Mouse (Mus musculus) kidney, adult 18-20 months (tissue): ENCODE data around the gene Vstm5.
"Not testable (repeated sequence)": the region's sequence is repeated elsewhere in the genome, so short reads cannot be mapped to it uniquely, and the experiment has no call there.

Source experiments
- DNase-seq: peaks from one replicate; pipeline ENCODE4 v3.0.0; 2021

The Vstm5 gene

DNA sequence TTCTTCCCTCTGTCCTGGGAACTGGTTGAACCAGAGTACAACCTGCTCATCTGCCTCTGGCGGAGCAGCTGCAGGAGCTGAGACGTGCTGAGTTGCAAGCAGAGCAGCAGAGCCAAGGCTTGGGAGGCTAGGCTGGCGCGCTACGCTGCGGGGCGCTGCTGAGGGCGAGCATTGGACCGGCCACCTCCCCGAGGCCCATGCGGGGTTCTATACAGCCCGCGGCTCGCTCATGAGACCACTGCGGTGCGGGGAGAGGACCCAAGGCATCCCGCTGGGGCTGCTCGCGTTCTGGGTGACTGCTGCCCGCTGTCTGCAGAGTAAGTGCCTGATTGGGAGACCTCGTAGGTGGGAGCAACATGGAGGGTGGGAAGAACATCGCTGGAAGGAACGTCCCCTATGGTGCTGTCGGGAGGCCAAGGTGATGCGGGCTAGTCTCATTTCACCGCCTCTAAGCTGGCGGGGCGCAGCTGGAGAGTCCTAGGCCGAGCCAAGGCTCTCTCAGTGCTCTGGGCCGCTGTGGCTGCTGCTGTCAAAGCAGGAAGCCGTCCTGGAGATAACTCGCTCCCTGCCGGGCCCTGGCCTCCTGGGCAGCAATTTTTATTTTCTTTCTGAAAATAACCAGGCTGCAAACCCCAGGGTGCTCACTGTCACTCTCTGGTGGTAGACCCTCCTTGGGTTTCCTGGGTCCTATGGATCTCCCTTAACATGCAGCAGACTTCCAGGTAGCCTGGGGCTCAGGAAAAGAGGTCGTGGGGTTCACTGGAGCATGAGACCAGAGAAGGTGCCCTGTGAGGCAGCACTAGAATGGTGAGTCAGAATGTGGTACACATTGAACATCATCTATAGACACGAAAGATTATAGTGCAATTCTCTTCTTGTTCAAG is at the start of gene Vstm5:
TSS of gene Vstm5 (plus strand) at position 4 of the 884 bp plus-strand sequence.
- DNase-seq, result peak; percentile 58

DNA sequence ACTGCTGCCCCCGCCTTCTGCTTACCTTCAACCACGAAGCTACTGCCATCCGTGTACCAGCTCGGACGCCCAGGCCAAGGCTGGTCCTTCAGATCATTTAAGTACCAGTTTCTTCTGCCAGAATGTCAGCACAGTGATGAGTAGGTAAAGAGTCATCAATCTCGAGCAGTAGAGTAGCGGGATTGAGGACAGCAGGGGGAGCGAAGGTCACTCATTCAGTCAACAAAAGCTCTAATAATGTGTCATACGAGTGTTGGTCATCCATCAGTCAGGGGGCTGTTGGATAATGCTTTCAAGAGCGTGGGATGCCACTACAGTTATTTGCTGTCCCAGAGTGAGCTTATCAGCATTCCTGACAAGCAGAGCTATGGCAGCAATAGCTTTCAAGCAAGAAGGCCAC is 44.0 kb upstream of the Vstm5 start:
- DNase-seq, result not testable (repeated sequence)

DNA sequence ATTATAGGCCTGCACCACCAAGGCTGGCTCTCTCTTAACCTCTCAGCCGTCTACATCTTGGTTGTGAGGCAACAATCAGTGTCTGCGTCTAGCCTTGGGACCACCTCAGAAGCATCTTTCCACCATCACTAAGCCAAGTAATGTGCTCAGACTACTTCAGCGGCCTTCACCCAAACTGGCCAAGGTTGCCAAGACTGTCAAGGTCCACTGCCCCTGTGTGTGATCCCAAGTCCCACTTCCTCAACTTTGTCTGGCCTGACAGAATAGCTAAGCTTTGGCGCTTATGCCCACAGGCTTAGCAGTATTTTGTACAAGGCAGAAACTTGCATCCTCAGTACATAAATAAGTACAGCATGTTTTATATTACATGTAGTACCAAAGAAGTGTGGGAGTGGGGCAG is 32.2 kb upstream of the Vstm5 start:
- DNase-seq, result peak; percentile 15

GRCm38 (mm10) chr9:15209320-15209719 is 29.5 kb upstream of the Vstm5 start:
- no peak for DNase-seq

- DNase-seq, result no peak
These were observed 27.0 kb upstream of the Vstm5 start for GRCm38 (mm10) chr9:15211876-15212275.

GRCm38 (mm10) chr9:15213695-15214094 is 25.1 kb upstream of the Vstm5 start:
- no peak for DNase-seq

DNA sequence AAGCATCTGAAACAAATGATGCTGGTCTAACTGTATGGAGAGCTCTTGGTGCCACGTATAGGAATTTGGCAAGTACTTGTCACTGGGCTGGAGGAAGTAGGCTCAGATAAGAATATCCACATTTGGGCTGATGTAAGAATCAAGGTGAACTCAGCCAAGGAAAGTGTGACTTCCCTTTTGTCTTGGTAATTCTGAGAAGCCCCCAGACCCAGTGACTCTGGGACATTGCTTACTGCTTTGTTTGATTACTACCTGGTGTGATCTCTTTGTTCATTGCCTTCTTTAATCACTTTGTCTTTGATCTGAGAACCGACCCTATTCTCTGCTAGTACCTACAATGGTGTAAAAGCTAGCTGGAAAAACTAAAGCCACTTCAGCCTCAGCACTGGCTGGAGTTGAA is 13.9 kb upstream of the Vstm5 start:
- no peak for DNase-seq

- DNase-seq, result no peak
These were observed 6.4 kb upstream of the Vstm5 start for GRCm38 (mm10) chr9:15232445-15232844.

- DNase-seq, result no peak
These were observed 5.2 kb upstream of the Vstm5 start for GRCm38 (mm10) chr9:15233604-15234003.

GRCm38 (mm10) chr9:15235986-15236385 is 2.9 kb upstream of the Vstm5 start:
- DNase-seq, result no peak

DNA sequence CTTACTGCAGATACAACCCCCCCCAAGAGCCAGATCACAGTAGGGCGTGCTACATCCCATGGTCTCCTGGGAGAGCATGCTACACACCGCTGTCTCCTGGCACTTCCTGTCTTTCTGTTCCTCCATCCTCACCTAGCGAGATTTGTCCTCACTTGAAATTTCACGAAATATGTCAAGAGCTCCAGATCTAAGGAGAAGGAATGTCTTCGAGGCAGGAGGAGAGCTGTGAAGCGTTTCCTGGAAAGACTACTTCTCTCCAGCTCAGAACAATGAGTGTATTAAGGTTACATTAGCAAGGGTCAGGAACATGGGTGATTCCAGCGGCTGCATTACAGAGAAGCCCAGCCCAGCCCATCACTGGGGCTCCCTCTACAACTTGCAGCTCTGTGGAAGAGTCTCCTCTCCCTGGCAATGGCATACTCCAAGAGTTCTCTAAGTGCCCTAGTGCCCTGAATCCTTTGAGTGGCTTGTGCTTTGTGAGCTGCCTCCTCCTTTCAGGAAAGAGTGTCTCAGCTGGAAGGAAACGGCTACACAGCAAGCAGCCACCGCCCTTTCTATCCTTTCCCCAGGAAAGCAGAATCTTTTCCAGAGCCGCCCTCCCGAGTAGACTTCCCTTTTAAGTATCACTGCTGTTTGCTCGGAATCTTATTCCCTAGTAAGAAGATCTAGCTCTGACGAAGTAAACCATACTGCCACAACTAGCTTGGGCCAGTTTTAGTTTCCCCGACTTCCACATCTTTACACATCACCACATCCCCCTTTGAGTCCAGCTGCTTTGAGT is 1.1 kb upstream of the Vstm5 start:
- DNase-seq, result no peak

GRCm38 (mm10) chr9:15238297-15238990 is 401 bp upstream of the Vstm5 start:
- DNase-seq, result no peak

GRCm38 (mm10) chr9:15240006-15240405 is 1.2 kb downstream of the Vstm5 start:
- DNase-seq, result no peak

- no peak for DNase-seq
These were observed 2.2 kb downstream of the Vstm5 start for GRCm38 (mm10) chr9:15240863-15241595.

- peak; percentile 84 for DNase-seq
These were observed 2.7 kb downstream of the Vstm5 start for GRCm38 (mm10) chr9:15241596-15241939.

DNA sequence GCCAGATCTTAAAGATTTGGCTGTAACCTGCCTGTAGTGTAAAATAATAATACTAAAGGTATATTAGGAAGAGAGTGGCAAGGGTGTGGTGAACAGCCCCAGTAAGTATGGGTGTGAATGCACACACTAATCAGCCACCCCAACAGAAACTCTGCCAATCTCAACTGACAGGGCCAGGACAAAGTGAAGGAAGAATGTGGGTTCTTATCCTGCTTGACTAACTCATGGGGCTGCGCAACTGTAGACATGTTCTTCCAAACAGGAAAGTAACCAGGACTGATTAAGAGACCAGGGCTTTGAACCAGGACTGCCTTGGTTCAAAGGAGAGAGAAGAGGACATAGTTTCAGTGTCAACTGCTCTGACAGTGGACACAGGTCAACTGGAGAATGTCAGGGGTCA is 3.3 kb downstream of the Vstm5 start:
- DNase-seq, result no peak

DNA sequence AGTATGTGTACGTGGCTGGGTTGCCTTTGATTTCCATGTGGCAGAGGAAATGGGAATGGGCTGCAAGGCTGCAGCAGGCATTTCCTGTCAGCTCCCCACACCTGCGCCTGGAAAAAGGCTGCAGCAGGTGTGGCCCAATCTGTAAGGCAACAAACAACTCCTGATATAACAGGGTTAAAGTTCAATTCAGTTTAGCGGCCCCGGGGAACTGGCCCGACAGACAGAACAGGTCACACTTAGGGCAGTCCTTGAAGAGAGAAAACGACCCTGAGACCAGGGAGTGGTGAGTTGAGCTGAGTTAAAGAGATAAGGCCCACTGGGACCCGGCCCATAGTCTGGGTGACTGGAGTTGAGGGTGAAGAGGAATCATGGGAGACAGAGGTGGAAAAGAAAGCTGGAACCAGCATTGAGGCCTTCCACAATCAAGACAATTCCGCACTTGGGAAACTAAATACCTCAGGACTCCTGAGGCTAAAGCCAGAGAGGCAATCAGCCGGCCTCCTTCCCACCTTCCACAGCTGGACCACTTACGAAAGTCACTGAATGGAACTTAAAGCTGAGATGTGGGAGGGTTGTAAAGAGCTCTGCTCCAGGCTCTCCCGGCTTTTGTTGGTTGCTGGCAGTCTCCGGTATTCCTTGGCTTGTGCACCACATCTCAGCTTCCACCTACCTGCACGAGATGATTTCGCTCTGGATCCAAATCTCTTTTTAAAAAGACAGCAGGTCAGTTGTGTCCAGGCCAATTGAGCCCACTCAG is 6.7 kb downstream of the Vstm5 start:
- no peak for DNase-seq

- no peak for DNase-seq
These were observed 11.5 kb downstream of the Vstm5 start for GRCm38 (mm10) chr9:15250376-15250775.

- DNase-seq, result peak; percentile 67
These were observed 13.4 kb downstream of the Vstm5 start for GRCm38 (mm10) chr9:15252196-15252595.

GRCm38 (mm10) chr9:15254501-15254900 is 15.7 kb downstream of the Vstm5 start:
- DNase-seq, result no peak

GRCm38 (mm10) chr9:15256214-15256613 is 17.4 kb downstream of the Vstm5 start:
- DNase-seq, result no peak

DNA sequence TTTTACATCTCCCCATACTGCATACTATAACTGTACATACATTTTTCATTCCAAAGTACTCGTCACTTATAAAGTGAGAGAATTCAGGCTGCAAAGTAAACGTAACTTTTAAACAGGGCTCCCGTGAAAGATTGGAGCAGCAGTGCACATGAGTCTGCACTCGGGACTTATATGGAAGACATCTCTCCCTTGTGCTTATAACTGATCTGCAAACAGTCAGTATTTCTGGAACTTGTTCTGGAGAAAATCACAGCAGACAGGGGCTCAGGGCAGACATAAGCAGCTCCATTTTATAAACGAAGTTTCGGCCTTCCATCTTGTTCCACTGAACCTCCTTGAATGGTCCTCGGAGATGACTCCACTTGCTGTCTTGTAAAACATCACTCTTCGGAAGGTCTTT is 23.1 kb downstream of the Vstm5 start:
- DNase-seq, result no peak
